Mouse (Mus musculus) heart, postnatal 0 days (tissue): ENCODE data around the gene Limch1. TPM values are rescaled to one million over a fixed set of nuclear protein-coding genes. Genes with fewer than 3 reads are reported as not detected.

Source experiments
- ATAC-seq: fragments of 200-750 bp; cut with Nextera tagmentation; 2 replicates; pipeline ENCODE4 v1.8.0; 2017; ENCODE audit warnings: low read depth, moderate number of reproducible peaks, moderate library complexity; ENCODE audit not compliant: insufficient read depth
- DNase-seq: peaks from one replicate; pipeline ENCODE4 v3.0.0-alpha.2; 2016; ENCODE audit warnings: low spot score
- H3K27ac ChIP-seq: fragments of 300-500 bp; sonication (generic); 2 replicates; pipeline ENCODE4 v1.5.1; 2014; ENCODE audit warnings: low read depth, mild to moderate bottlenecking
- H3K27me3 ChIP-seq: fragments of 300-500 bp; sonication (generic); 2 replicates; pipeline ENCODE4 v1.6.1; 2014; ENCODE audit warnings: low read length, mixed read lengths; ENCODE audit not compliant: control insufficient read depth, insufficient read depth
- H3K36me3 ChIP-seq: fragments of 300-500 bp; sonication (generic); replicated peaks from 2 replicates; pipeline ENCODE4 v1.6.1; 2014; ENCODE audit warnings: low read length, mixed read lengths; ENCODE audit not compliant: control insufficient read depth, insufficient read depth
- H3K4me1 ChIP-seq: fragments of 300-500 bp; sonication (generic); 2 replicates; pipeline ENCODE4 v1.6.1; 2014; ENCODE audit warnings: antibody characterized with exemption; ENCODE audit not compliant: control insufficient read depth, insufficient read depth
- H3K4me2 ChIP-seq: fragments of 300-500 bp; sonication (generic); 2 replicates; pipeline ENCODE4 v1.6.1; 2014; ENCODE audit warnings: low read depth, mild to moderate bottlenecking, low read length, moderate library complexity
- H3K4me3 ChIP-seq: fragments of 300-500 bp; sonication (generic); 2 replicates; pipeline ENCODE4 v1.5.1; 2014; ENCODE audit warnings: low read depth, low read length
- H3K9ac ChIP-seq: fragments of 300-500 bp; sonication (generic); replicated peaks from 2 replicates; pipeline ENCODE4 v1.6.1; 2014; ENCODE audit warnings: low read depth, low read length, mixed read lengths
- H3K9me3 ChIP-seq: fragments of 300-500 bp; sonication (generic); replicated peaks from 2 replicates; pipeline ENCODE4 v1.6.1; 2016; ENCODE audit warnings: low read length; ENCODE audit not compliant: control insufficient read depth
- CTCF ChIP-seq: IDR thresholded peaks from 2 replicates; pipeline ENCODE4 v1.5.1; 2016; ENCODE audit warnings: antibody characterized with exemption, control low read depth, low read depth
- EP300 ChIP-seq: IDR thresholded peaks from 2 replicates; pipeline ENCODE4 v1.6.1; 2016; ENCODE audit warnings: antibody characterized with exemption, low read depth
- WGBS: fragments of 180-500 bp; shearing (Covaris S2); extraction: QIAGEN DNeasy Blood & Tissue Kit; methylation state at CpG from one replicate; pipeline ENCODE4 v1.1.7; 2014; 5-methylcytosine and 5-hydroxymethylcytosine counted together
- polyA plus RNA-seq: library from polyadenylated mRNA; unstranded; fragments of >200 nt; fragmentation: Nextera tagmentation; extraction: Ambion mirVana; gene quantifications from 2 replicates; pipeline ENCODE4 v1.2.1, GENCODE M21; 2015
- total RNA-seq: library from RNA; depleted of rRNA; stranded (reverse); fragments of >200 nt; gene quantifications from 2 replicates; pipeline ENCODE4 v1.2.3, GENCODE M21; 2014; ENCODE audit warnings: low replicate concordance

Gene Limch1
- total and polyA plus RNA-seq, 2 experiments from 2014 or later, result 21.1 to 30.0 TPM

DNA sequence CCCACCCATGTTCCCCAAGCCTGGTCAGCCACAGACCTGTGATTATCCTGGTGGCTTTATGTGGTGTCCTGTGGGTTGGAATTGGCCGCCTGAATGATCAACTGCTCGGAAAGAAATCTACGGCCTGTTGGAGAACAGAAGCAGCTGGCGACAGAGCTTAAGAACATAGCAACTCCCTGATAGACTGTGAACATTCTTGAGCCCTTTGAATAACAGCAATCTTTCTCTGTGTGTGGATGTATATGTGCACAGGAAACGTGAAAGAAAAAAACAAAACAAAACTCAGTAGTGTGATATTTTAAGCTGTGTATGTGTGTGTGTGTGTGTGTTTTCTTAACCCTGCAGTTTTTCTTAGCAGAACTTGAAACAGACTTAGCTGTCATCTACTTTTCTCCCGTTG is 159.2 kb downstream of the Limch1 start:
- WGBS, result 52% methylated on average over 6 of the region's 6 CpGs
- ATAC-seq, result no peak
- TF ChIP-seq EP300, result no peak
- no peak for TF ChIP-seq CTCF
- Histone ChIP-seq H3K27ac (0 out of 2 replicates have a peak overlapping the region, but pooled peaks have one; percentile 6), H3K4me1 (peaks cover 4% of the 10 kb centered on the region; the same call in 1 of the 2 replicates), H3K9me3 (no peaks in the 10 kb centered on the region), H3K4me3 (no peak overlapping the region), H3K27me3 (no peaks in the 10 kb centered on the region), H3K9ac (no peak overlapping the region), H3K36me3 (no peaks in the 10 kb centered on the region), H3K4me2 (no peak overlapping the region)
- DNase-seq, result no peak

GRCm38 (mm10) chr5:66908883-66909282 is 163.3 kb downstream of the Limch1 start:
- Histone ChIP-seq H3K4me3 (no peak overlapping the region), H3K9ac (no peak overlapping the region), H3K27ac (no peak overlapping the region), H3K4me2 (no peak overlapping the region), H3K36me3 (no peaks in the 10 kb centered on the region), H3K9me3 (no peaks in the 10 kb centered on the region), H3K4me1 (peaks cover 4% of the 10 kb centered on the region; the same call in 1 of the 2 replicates), H3K27me3 (no peaks in the 10 kb centered on the region)
- WGBS, result 82% methylated on average over 9 of the region's 9 CpGs
- TF ChIP-seq CTCF (no peak), EP300 (no peak)
- DNase-seq, result no peak
- no peak for ATAC-seq

DNA sequence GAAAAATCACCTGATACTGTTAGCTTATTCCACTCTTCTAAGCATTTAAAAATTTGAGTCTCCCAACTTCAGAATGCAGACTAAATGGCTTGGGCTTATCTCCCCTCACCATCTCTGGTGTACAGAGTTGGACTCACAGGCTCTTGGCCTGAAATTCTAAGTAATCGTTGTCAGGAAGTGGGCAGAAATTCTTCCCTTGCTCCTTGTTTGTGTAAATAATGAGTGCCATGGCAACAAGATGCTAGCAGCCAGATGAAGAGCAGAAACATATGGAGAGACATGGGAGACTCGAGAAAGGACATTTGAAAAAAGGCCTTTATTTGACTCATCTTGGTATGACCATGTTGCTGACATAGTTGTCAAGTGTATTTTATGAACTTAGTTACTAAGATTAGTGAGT is 164.3 kb downstream of the Limch1 start:
- H3K4me1 ChIP-seq, result peaks cover 4% of the 10 kb centered on the region; the same call in 1 of the 2 replicates
- no peaks in the 10 kb centered on the region for H3K27me3 ChIP-seq
- no peak for DNase-seq
- no peak overlapping the region for H3K4me2 ChIP-seq
- H3K36me3 ChIP-seq, result no peaks in the 10 kb centered on the region
- WGBS, result 16% methylated on average over 2 of the region's 2 CpGs
- no peaks in the 10 kb centered on the region for H3K9me3 ChIP-seq
- 0 out of 2 replicates have a peak, but pooled peaks have one; percentile 24 for ATAC-seq
- H3K9ac ChIP-seq, result no peak overlapping the region
- H3K4me3 ChIP-seq, result no peak overlapping the region
- no peak overlapping the region for H3K27ac ChIP-seq
- TF ChIP-seq EP300, result no peak
- TF ChIP-seq CTCF, result no peak

DNA sequence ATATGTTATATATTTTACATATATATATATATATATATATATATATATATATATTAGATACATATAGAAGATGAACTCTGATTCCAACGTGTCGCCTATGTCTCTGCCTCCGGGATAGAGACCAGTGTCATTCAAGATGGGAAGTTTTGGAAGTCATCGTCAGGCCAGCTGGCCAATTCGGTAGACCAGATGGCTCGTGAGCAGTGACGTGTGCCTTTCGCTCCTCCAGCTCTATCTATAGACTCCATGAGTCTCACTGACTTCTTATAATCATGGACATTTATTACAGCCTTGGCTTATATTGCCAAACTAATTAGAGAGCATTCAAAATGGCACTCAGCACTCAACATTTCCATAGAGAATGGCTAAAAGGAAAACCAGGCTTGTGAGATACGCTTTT is 165.0 kb downstream of the Limch1 start:
- no peak overlapping the region for H3K27ac ChIP-seq
- no peaks in the 10 kb centered on the region for H3K36me3 ChIP-seq
- 91% methylated on average over 9 of the region's 9 CpGs for WGBS
- no peaks in the 10 kb centered on the region for H3K4me1 ChIP-seq
- DNase-seq, result no peak
- TF ChIP-seq CTCF (no peak), EP300 (no peak)
- no peaks in the 10 kb centered on the region for H3K27me3 ChIP-seq
- H3K4me2 ChIP-seq, result no peak overlapping the region
- ATAC-seq, result no peak
- H3K4me3 ChIP-seq, result no peak overlapping the region
- no peak overlapping the region for H3K9ac ChIP-seq
- H3K9me3 ChIP-seq, result no peaks in the 10 kb centered on the region

DNA sequence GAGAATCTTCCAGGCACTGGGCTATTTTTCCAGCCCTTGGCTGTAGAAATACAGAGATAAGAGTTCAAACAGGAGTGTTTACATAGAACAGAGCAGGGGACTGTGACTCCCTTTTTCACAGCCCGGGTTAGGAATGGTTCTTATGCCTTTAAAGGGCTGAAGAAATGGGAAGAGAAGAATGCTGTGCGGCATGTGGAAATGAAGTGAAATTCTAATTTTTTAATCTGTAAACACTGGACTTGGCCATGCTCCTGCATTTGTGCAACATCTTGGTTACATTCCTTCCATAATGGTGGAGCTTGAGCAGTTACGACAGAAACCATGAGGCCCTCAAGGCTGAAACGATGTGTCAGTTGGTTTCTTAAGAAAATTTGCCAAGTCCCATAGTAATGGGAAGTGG is 165.4 kb downstream of the Limch1 start:
- no peak overlapping the region for H3K4me3 ChIP-seq
- no peaks in the 10 kb centered on the region for H3K36me3 ChIP-seq
- no peak overlapping the region for H3K27ac ChIP-seq
- no peak overlapping the region for H3K9ac ChIP-seq
- 75% methylated on average over 4 of the region's 4 CpGs for WGBS
- no peak overlapping the region for H3K4me2 ChIP-seq
- H3K4me1 ChIP-seq, result no peaks in the 10 kb centered on the region
- DNase-seq (no peak), ATAC-seq (no peak)
- TF ChIP-seq CTCF (no peak), EP300 (no peak)
- H3K9me3 ChIP-seq, result no peaks in the 10 kb centered on the region
- no peaks in the 10 kb centered on the region for H3K27me3 ChIP-seq

DNA sequence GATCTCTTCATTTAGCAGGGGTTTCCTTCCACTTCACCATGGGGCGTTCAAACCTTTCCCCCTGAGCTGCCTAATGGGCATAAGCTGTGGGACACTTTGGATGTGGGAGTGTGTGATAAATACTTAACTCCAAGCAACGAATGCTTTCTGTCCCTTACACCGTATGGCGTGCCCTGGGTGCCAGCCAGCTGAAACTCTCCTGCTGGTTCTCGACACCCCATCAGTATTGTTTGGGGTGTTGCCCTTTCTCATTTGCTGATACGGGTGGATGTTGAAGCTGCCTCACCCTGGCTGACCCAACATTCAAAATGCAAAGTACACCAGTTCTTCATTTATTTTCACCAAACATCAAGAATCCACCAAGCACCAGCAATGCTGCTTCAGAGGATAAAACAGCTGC is 168.2 kb downstream of the Limch1 start:
- Histone ChIP-seq H3K4me2 (no peak overlapping the region), H3K9me3 (no peaks in the 10 kb centered on the region), H3K27ac (no peak overlapping the region), H3K27me3 (no peaks in the 10 kb centered on the region), H3K4me3 (no peak overlapping the region), H3K4me1 (no peaks in the 10 kb centered on the region), H3K36me3 (no peaks in the 10 kb centered on the region), H3K9ac (no peak overlapping the region)
- no peak for ATAC-seq
- no peak for TF ChIP-seq CTCF
- TF ChIP-seq EP300, result no peak
- WGBS, result 68% methylated on average over 6 of the region's 6 CpGs
- DNase-seq, result no peak
